Mouse (Mus musculus): ENCODE data around the gene Rsrc2. TPM values are rescaled to one million over a fixed set of nuclear protein-coding genes. Genes with fewer than 3 reads are reported as not detected.

Gene Rsrc2
- total and polyA plus RNA-seq, 2 experiments from 2014 or later: 19.9 to 72.7 TPM

DNA sequence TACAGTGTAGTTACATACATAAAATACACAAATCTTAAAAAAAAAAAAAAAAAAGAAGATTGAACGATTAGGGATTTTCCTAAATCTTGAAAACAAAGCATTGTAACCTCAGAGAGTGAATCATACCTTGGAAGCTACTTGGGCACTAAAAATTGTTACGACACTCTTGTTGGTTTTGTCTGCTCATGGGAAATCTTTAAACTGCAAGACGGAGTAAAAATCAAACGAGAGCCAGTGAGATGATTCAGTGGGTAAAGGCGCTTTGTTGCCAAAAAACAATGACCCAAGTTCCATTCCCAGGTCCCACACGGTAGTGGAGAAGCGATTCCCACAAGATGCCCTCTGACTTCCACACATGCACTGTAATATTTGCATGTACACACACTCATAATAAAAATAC, 53.0 kb downstream of the Rsrc2 start:
- no peak overlapping the region for H3K4me3 ChIP-seq (ENCODE audit: low read depth, low read length)
- H3K4me1 ChIP-seq (ENCODE audit: control insufficient read depth, insufficient read depth): peaks cover 12% of the 10 kb centered on the region; the same call in 1 of the 2 replicates
- H3K27ac ChIP-seq (ENCODE audit: low read depth): no peak overlapping the region
- peaks cover 31% of the 10 kb centered on the region for H3K36me3 ChIP-seq (replicated peaks; ENCODE audit: control insufficient read depth, insufficient read depth, low read length)
- 88% methylated on average over 7 of the region's 7 CpGs for WGBS
- TF ChIP-seq CTCF (IDR thresholded peaks at IDR 0.05; ENCODE audit: low read depth) (no peak), EP300 (IDR thresholded peaks at IDR 0.05; ENCODE audit: low read depth) (no peak)
- no peak for ATAC-seq (ENCODE audit: insufficient read depth, low read depth)
- H3K9me3 ChIP-seq (replicated peaks; ENCODE audit: control insufficient read depth, low read length): no peaks in the 10 kb centered on the region
- no peak overlapping the region for H3K4me2 ChIP-seq (ENCODE audit: low read depth, low read length)
- H3K9ac ChIP-seq (replicated peaks; ENCODE audit: low read depth, low read length): no peak overlapping the region
- H3K27me3 ChIP-seq (ENCODE audit: control insufficient read depth, insufficient read depth, low read length): no peaks in the 10 kb centered on the region
- no peak for DNase-seq (ENCODE audit: low spot score)

DNA sequence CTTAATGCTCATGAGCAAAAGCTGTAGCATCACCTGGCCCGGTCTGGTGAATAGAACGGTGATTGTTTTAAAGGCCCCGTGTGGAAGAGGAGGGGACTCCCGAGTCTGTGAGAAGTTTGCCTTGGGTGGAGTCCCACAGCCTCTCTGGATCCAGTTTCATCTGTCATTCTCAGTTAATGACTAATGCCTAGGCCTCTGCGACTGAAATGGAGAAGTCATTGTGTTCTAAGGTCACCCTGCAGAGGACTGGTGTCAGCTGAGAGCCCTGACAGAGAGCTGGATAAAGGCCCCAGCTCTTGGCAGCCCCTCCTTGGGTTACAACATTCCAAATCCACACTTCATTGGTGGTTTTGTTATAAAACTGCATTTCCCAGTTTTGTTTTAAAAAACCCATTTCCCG, 54.7 kb downstream of the Rsrc2 start:
- Histone ChIP-seq H3K27me3 (ENCODE audit: control insufficient read depth, insufficient read depth, low read length) (no peaks in the 10 kb centered on the region), H3K27ac (ENCODE audit: low read depth) (peak overlapping the region; percentile 70), H3K4me2 (ENCODE audit: low read depth, low read length) (no peak overlapping the region), H3K4me1 (ENCODE audit: control insufficient read depth, insufficient read depth) (peaks cover 4% of the 10 kb centered on the region; the same call in 1 of the 2 replicates), H3K9ac (replicated peaks; ENCODE audit: low read depth, low read length) (no peak overlapping the region), H3K9me3 (replicated peaks; ENCODE audit: control insufficient read depth, low read length) (no peaks in the 10 kb centered on the region), H3K4me3 (ENCODE audit: low read depth, low read length) (no peak overlapping the region), H3K36me3 (replicated peaks; ENCODE audit: control insufficient read depth, insufficient read depth, low read length) (peaks cover 17% of the 10 kb centered on the region)
- no peak for TF ChIP-seq CTCF (IDR thresholded peaks at IDR 0.05; ENCODE audit: low read depth)
- no peak for TF ChIP-seq EP300 (IDR thresholded peaks at IDR 0.05; ENCODE audit: low read depth)
- DNase-seq (ENCODE audit: low spot score): peak; percentile 65
- 24% methylated on average over 6 of the region's 6 CpGs for WGBS
- peak; percentile 87 for ATAC-seq (ENCODE audit: insufficient read depth, low read depth)

DNA sequence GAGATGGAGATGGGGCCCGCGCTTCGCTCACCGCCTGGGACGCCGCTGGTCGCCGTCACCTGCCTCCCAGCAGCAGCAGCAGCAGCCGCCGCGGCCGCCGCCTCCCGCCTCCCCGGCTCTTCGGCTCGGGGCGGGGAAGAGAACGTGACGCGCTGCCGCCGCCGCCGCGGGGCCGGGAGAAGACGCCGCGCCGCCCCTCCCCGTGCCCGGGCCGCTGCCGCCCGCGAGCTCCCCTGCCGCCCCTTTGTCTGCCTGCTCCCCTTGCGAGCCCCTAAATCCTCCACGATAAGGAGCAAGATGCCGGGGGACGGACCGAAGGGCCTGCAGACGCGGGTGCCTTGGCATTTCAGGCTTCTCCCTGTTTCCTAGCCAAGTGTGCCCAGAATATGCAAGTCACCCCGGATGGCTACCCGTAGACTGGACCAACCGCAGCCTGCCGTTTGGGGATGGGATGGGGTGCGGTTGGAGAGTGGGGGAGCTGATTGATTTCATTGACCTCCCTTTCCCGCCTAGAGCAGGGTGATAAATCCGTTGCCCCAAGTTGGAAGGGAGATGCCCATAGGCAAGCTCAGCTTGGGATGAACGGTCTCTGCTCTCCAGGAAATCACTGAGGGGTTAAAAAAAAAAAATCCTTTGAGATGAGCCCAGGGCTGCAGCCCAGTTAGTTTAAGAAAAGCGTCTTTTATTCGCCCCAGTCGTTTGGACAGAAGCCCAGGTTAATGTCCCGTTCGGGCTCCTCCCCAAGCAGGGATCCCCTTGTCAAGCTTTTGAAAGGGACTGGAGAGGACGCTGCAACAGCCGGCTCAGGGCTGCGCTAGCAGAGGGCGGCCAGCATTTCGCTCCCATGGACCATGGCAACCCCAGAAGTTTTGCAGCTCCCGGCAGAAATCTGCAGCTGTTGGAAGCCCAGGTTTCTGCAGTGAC, 64.7 kb downstream of the Rsrc2 start, which contains the start of gene Clip1:
Gene Clip1, minus strand, starts transcription at position 398 of the 924 bp plus-strand sequence.
- Histone ChIP-seq H3K4me1 (ENCODE audit: control insufficient read depth, insufficient read depth) (peaks cover 22% of the 10 kb centered on the region), H3K27ac (ENCODE audit: low read depth) (peak within 1 kb of the TSS; percentile 96), H3K4me2 (ENCODE audit: low read depth, low read length) (peak within 1 kb of the TSS; percentile 84), H3K4me3 (ENCODE audit: low read depth, low read length) (peak within 1 kb of the TSS; percentile 94), H3K36me3 (replicated peaks; ENCODE audit: control insufficient read depth, insufficient read depth, low read length) (no peaks in the 10 kb centered on the region), H3K9ac (replicated peaks; ENCODE audit: low read depth, low read length) (peak within 1 kb of the TSS; percentile 96), H3K27me3 (ENCODE audit: control insufficient read depth, insufficient read depth, low read length) (no peaks in the 10 kb centered on the region), H3K9me3 (replicated peaks; ENCODE audit: control insufficient read depth, low read length) (no peaks in the 10 kb centered on the region)
- TF ChIP-seq EP300 (IDR thresholded peaks at IDR 0.05; ENCODE audit: low read depth): no peak
- no peak for TF ChIP-seq CTCF (IDR thresholded peaks at IDR 0.05; ENCODE audit: low read depth)
- ATAC-seq (ENCODE audit: insufficient read depth, low read depth) (peak; percentile 75), DNase-seq (ENCODE audit: low spot score) (peak; percentile 55)
- under 1% methylated on average over 47 of the region's 64 CpGs for whole genome bisulfite sequencing

DNA sequence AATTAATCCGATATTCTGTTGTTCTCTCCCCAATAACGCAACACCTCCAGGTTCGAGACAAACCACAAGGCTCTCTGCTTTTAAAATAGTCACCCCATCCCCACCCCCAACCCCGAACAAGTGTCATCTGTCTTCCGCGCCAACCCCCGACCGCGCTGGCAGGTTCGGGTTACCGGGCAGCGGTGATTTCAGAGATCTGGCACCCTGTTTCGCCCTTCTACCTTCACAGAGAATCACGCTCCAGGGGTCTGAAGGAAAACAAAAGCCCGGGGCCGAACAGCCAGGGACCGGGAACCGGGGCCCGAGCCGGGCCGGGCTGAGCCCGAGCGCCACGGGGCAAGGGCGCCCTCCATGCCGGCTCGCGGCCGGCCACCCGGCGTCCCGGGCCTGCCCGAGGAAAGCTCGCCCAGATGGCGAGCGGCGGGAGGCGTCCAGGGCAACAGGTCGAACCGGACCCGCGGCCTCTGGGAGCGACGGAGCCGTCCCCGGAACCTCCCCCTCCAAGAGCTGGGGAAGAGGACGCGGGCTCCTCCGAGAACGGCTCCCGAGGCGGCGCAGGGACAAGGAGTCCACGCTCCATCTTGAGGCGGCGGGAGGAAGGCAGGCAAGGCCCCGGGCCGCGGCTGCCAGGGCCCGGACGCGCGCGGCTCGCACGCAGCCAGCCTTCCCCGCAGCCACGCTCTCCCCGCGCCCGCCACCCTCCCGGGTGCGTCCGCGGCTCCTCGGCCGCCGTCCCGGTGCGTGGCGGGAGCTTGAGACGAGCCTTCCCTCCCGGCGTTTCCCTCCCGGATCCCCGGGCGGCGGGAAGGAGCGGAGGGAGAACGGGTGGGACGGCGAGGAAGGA, 65.6 kb downstream of the Rsrc2 start:
- Histone ChIP-seq H3K27ac (ENCODE audit: low read depth) (peak overlapping the region; percentile 96), H3K36me3 (replicated peaks; ENCODE audit: control insufficient read depth, insufficient read depth, low read length) (no peaks in the 10 kb centered on the region), H3K27me3 (ENCODE audit: control insufficient read depth, insufficient read depth, low read length) (no peaks in the 10 kb centered on the region), H3K4me3 (ENCODE audit: low read depth, low read length) (peak overlapping the region; percentile 94), H3K4me2 (ENCODE audit: low read depth, low read length) (peak overlapping the region; percentile 84), H3K9me3 (replicated peaks; ENCODE audit: control insufficient read depth, low read length) (no peaks in the 10 kb centered on the region), H3K4me1 (ENCODE audit: control insufficient read depth, insufficient read depth) (peaks cover 22% of the 10 kb centered on the region), H3K9ac (replicated peaks; ENCODE audit: low read depth, low read length) (peak overlapping the region; percentile 96)
- WGBS: under 1% methylated on average over 64 of the region's 92 CpGs
- TF ChIP-seq CTCF (IDR thresholded peaks at IDR 0.05; ENCODE audit: low read depth) (no peak), EP300 (IDR thresholded peaks at IDR 0.05; ENCODE audit: low read depth) (no peak)
- DNase-seq (ENCODE audit: low spot score) (peak; percentile 39), ATAC-seq (ENCODE audit: insufficient read depth, low read depth) (peak; percentile 57)

DNA sequence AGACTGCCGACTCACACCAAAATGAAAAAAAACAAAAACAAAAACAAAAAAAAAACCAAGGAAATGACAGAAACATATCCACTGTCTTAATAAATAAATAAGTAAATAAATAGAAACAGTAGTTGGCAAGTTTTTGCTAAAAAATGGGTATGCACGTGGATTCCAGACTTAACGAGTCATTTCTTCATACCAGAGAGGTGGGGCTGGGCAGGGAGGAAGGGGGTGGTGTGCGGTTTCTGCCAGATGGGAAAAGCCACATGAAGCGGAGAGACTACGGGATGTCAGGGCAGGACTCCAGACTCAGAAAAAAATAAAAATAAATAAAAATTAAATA, 66.2 kb downstream of the Rsrc2 start:
- H3K27me3 ChIP-seq (ENCODE audit: control insufficient read depth, insufficient read depth, low read length): no peaks in the 10 kb centered on the region
- TF ChIP-seq EP300 (IDR thresholded peaks at IDR 0.05; ENCODE audit: low read depth) (no peak), CTCF (IDR thresholded peaks at IDR 0.05; ENCODE audit: low read depth) (no peak)
- H3K36me3 ChIP-seq (replicated peaks; ENCODE audit: control insufficient read depth, insufficient read depth, low read length): no peaks in the 10 kb centered on the region
- peaks cover 22% of the 10 kb centered on the region for H3K4me1 ChIP-seq (ENCODE audit: control insufficient read depth, insufficient read depth)
- ATAC-seq (ENCODE audit: insufficient read depth, low read depth) (peak; percentile 32; the same call in 1 of the 2 replicates), DNase-seq (ENCODE audit: low spot score) (peak; percentile 69)
- 1% methylated on average over 6 of the region's 6 CpGs for WGBS
- peak overlapping the region; percentile 96 for H3K27ac ChIP-seq (ENCODE audit: low read depth)
- H3K9me3 ChIP-seq (replicated peaks; ENCODE audit: control insufficient read depth, low read length): no peaks in the 10 kb centered on the region
- peak overlapping the region; percentile 94 for H3K4me3 ChIP-seq (ENCODE audit: low read depth, low read length)
- H3K4me2 ChIP-seq (ENCODE audit: low read depth, low read length): peak overlapping the region; percentile 84
- peak overlapping the region; percentile 96 for H3K9ac ChIP-seq (replicated peaks; ENCODE audit: low read depth, low read length)

Measured in heart, postnatal 0 days (tissue).